Mouse (Mus musculus) lung, postnatal 36 days (tissue): ENCODE measurements around the gene Grk4.

Experiments used
- DNase-seq: peaks from one replicate; pipeline ENCODE4 v3.0.0; 2022; ENCODE audit warnings: mixed read lengths

Gene Grk4

DNA sequence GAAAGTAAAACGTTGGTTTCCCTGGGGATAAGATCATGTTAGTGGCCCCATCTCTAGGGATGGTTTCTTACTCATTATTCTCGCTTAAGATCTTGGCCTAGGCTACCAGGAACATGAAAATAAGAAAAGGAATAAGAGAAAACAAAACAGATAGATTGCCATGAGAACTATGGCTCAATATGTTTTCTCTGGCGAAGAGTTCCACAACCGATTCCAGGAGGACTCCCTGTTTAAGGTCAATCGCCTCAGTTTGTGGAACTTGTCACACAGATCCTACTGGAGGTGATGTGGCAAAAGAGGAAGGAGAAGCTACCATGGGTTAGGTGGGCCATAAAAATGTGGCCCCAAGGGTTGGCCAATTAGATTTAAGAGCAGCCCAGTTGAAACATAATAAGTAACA lies 54.6 kb downstream of the Grk4 start:
- DNase-seq = no peak

GRCm38 (mm10) chr5:34729141-34729540 lies 69.0 kb downstream of the Grk4 start:
- DNase-seq = no peak

GRCm38 (mm10) chr5:34730255-34730654 lies 70.1 kb downstream of the Grk4 start:
- DNase-seq = no peak

DNA sequence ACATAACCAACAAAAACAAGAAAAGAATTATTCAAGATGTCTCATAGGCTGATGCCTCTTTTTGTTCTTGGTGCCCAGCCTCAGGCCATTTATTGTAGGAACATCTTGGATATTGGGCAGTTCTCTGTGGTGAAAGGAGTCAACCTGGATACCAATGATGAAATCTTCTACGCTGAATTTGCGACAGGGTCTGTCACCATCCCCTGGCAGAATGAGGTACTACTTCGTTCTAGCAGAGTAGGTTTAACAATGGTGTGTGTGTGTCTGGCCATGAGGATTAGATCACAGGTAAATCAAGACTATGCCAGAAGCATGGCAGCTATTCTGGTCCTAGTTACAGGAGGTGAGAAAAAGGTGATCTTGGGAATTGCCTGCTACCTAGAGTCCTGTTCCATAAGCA lies 91.3 kb downstream of the Grk4 start:
- DNase-seq = no peak

GRCm38 (mm10) chr5:34758762-34759161 lies 98.6 kb downstream of the Grk4 start:
- no peak for DNase-seq

- DNase-seq = no peak
These were observed 100.8 kb downstream of the Grk4 start for GRCm38 (mm10) chr5:34760850-34761508.

DNA sequence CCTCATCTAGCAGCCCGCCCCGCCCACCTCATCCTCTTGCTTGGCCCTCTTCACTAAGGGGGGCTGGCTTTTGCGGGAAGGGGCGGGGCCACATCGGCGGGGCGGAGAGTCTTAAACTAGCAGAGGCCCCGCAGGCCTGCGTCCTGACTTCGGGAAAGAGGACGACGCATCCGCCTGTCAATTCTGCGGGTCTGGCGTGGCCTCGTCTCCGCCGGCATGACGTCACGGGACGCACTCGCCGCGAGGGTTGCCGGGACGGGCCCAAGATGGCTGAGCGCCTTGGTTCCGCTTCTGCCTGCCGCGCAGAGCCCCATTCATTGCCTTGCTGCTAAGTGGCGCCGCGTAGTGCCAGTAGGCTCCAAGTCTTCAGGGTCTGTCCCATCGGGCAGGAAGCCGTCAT lies 101.3 kb downstream of the Grk4 start, which contains the start of gene Htt:
Htt (plus strand) TSS at position 232 of the 400 bp plus-strand sequence.
- DNase-seq = peak; percentile 98

GRCm38 (mm10) chr5:34761934-34762611 lies 101.9 kb downstream of the Grk4 start:
- peak; percentile 17 for DNase-seq

GRCm38 (mm10) chr5:34771818-34772217 lies 111.6 kb downstream of the Grk4 start:
- DNase-seq = no peak

DNA sequence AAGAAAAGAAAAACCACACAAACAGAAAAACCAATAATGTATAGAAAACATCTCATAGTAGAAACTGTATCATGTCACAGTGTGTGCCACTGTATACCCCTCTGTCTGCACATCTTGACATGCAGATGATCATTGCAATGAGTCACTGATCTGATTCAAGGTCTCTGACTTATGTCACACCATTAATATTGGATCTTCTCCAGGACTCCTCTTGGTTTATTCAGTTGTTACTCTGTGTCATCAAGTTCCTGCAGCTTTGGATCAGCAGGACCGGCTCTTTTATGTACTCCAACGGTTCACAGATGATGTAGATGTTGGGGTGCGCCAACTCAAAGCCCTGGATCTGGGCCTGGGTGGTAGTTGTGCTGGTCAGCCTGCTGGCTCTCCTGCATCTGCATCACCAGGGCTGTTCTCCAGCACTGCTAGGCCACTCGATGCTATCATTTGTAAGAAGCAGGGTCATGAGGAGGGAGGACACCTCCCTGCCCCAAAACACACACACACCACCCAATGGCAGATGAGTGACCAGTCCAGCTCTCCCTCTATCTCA lies 112.6 kb downstream of the Grk4 start:
- DNase-seq = no peak

DNA sequence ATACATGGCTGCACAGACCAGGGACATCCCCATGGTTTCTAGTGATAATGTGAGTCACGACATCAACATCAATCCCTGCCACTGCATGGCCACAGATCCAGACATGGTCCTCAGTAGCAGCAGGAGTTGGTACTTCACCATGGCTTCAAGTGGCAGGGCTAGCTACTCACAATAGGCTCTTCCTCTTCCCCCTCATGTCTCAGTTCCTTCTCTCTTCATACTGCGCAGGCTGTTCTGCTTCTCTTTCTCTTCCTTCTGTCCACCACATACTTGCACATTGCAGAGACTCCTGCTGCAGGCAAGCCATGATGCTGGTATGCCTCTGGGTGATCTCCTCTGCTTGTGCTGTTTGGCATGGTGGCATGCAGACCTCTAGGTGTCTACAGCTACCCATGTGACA lies 113.2 kb downstream of the Grk4 start:
- DNase-seq = no peak

DNA sequence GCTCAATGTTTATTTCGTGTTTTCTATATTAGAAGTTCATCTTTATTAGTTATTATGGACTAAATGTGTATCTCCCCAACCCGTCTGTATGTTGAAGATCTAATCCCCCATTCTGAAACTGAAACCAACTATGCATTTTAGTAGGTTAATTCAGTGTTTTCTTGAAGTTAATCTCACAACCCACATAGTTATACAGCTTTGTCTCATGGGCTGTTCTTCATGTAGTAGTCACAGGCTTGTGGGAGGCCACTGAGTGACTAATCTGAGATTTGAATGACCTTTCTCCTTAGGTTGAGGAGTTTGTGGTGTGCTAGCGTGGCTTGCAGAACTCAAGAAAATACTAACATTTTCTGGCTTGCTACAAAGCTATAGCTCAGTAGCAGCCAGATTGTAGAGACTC lies 124.8 kb downstream of the Grk4 start:
- no peak for DNase-seq

DNA sequence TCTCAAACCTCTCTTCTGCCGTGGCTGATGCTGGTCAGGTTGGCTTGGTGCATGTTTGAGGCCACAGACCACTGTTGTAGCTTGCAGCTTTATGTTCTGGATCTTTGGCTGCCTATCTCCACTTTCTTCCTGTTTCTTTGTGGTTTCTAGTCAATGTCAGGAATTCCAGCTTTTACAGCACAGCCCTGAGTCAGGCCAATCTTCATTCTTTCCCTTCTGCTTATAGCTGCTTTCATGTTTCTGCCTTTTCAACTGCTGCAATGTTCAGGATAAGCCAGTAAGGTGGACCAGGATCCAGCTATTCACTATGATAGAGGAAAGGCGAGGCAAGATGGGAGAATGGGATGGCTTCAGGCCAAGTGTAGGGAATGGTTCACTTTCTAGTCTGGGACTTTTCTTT lies 131.0 kb downstream of the Grk4 start:
- no peak for DNase-seq

GRCm38 (mm10) chr5:34800292-34800953 lies 140.2 kb downstream of the Grk4 start:
- DNase-seq = no peak
